Mouse (Mus musculus): ENCODE results near the gene Rhox4f. TPM values are rescaled to one million over a fixed set of nuclear protein-coding genes. Genes with fewer than 3 reads are reported as not detected.
"Not testable (repeated sequence)": the region's sequence is repeated elsewhere in the genome, so short reads cannot be mapped to it uniquely, and the experiment has no call there.

The Rhox4f gene
- polyA plus RNA-seq (2014; fragmentation: Nextera tagmentation; extraction: Ambion mirVana) = not detected in 2 replicates

DNA sequence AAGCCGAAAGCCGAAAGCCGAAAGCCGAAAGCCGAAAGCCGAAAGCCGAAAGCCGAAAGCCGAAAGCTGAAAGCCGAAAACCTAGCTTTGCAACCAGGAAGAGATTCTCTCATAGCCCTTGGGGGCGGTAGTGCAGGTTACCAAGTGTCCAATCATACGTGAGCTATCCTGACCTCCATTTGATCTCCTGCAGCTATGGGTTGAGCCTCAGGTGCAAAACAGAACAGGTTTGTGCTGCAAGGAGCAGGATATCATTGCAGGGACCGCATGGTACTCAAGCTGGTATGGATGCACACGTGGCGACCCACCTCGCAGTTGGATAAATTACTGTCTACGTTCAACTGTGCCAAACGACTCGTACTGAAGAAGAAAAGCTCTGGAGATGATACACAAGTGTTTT is at the start of gene Rhox4f:
TSS of gene Rhox4f (minus strand) at position 101 of the 400 bp plus-strand sequence.
- not testable (repeated sequence) for ATAC-seq (ENCODE audit: low read depth); H3K27ac ChIP-seq (ENCODE audit: low read depth, low read length); H3K9ac ChIP-seq (replicated peaks; ENCODE audit: low read depth, low read length); H3K4me3 ChIP-seq (ENCODE audit: low read depth, low read length); H3K4me2 ChIP-seq (ENCODE audit: low read depth, low read length); H3K9me3 ChIP-seq (ENCODE audit: control insufficient read depth, low read length); H3K27me3 ChIP-seq (ENCODE audit: control insufficient read depth, insufficient read depth, low read length); H3K36me3 ChIP-seq (ENCODE audit: control insufficient read depth, insufficient read depth, low read length); H3K4me1 ChIP-seq (ENCODE audit: control insufficient read depth, insufficient read depth, low read length)
- WGBS = 96% methylated on average over 16 of the region's 19 CpGs

DNA sequence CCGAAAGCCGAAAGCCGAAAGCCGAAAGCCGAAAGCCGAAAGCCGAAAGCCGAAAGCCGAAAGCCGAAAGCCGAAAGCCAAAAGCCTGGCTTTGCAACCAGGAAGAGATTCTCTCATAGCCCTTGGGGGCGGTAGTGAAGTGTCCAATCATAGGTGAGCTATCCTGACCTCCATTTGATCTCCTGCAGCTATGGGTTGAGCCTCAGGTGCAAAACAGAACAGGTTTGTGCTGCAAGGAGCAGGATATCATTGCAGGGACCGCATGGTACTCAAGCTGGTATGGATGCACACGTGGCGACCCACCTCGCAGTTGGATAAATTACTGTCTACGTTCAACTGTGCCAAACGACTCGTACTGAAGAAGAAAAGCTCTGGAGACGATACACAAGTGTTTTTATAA is 43.7 kb upstream of the Rhox4f start, which contains the start of gene Rhox4g:
TSS of gene Rhox4g (minus strand) at position 101 of the 400 bp plus-strand sequence.
- ATAC-seq (ENCODE audit: low read depth); H3K36me3 ChIP-seq (ENCODE audit: control insufficient read depth, insufficient read depth, low read length); H3K4me3 ChIP-seq (ENCODE audit: low read depth, low read length); H3K4me2 ChIP-seq (ENCODE audit: low read depth, low read length); H3K27me3 ChIP-seq (ENCODE audit: control insufficient read depth, insufficient read depth, low read length); H3K4me1 ChIP-seq (ENCODE audit: control insufficient read depth, insufficient read depth, low read length); H3K27ac ChIP-seq (ENCODE audit: low read depth, low read length); H3K9me3 ChIP-seq (ENCODE audit: control insufficient read depth, low read length); H3K9ac ChIP-seq (replicated peaks; ENCODE audit: low read depth, low read length): not testable (repeated sequence)
- WGBS = 95% methylated on average over 16 of the region's 20 CpGs

DNA sequence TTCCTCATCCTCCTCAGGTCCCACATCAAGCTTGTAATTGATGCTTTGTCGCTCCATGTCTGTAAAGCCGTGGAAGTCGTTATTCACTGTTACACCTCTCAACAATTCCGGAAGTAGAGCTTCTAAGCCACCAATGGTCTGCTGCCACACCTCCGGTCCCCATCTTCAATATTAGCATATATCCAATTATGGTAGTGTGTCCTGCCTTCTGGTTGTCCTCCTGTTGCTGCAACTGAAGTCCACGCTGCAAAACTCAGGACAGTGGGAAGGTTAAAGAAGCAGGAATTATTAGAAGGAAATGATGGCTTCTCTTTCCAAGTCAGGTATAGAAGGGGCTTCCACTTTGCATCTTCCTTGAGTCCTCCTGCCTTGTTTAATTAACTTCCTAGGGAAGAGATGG is 35.9 kb upstream of the Rhox4f start, which contains the start of gene Rhox2g:
TSS of gene Rhox2g (minus strand) at position 101 of the 400 bp plus-strand sequence.
- 91% methylated on average over 6 of the region's 6 CpGs for WGBS
- ATAC-seq (ENCODE audit: low read depth); H3K27ac ChIP-seq (ENCODE audit: low read depth, low read length); H3K27me3 ChIP-seq (ENCODE audit: control insufficient read depth, insufficient read depth, low read length); H3K4me1 ChIP-seq (ENCODE audit: control insufficient read depth, insufficient read depth, low read length); H3K36me3 ChIP-seq (ENCODE audit: control insufficient read depth, insufficient read depth, low read length); H3K9me3 ChIP-seq (ENCODE audit: control insufficient read depth, low read length); H3K9ac ChIP-seq (replicated peaks; ENCODE audit: low read depth, low read length); H3K4me2 ChIP-seq (ENCODE audit: low read depth, low read length); H3K4me3 ChIP-seq (ENCODE audit: low read depth, low read length): not testable (repeated sequence)

DNA sequence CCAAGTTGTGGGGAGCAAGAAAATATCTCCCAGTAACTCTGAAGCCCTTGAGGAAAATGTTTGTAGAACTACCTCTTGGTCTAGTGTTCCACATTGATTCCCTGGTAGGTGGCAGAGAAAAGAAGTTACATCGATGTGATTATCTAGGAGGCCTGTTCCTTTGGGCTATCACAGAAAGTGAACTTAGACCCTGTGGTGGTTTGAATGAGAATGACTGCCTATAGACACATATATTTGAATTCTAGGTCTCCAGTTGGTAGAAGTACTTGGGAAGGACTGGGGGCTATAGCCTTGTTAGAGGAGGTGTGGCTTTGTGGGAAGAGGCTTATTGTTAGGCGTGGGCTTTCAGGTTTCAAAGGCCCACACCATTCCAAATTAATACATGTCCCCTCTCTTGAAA is 21.0 kb upstream of the Rhox4f start, which contains the start of gene Rhox3g:
TSS of gene Rhox3g (minus strand) at position 101 of the 400 bp plus-strand sequence.
- not testable (repeated sequence) for H3K4me1 ChIP-seq (ENCODE audit: control insufficient read depth, insufficient read depth, low read length); ATAC-seq (ENCODE audit: low read depth); H3K9me3 ChIP-seq (ENCODE audit: control insufficient read depth, low read length)

DNA sequence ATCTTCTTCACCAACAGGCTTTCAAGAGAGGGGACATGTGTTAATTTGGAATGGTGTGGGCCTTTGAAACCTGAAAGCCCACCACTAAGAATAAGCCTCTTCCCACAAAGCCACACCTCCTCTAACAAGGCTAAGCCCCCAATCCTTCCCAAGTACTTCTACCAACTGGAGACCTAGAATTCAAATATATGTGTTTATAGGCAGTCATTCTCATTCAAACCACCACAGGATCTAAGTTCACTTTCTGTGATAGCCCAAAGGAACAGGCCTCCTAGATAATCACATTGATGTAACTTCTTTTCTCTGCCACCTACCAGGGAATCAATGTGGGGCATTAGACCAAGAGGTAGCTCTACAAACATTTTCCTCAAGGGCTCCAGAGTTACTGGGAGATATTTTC is 26.8 kb downstream of the Rhox4f start, which contains the start of gene Rhox3f:
TSS of gene Rhox3f (plus strand) at position 301 of the 400 bp plus-strand sequence.
- H3K27ac ChIP-seq (ENCODE audit: low read depth, low read length); H3K9ac ChIP-seq (replicated peaks; ENCODE audit: low read depth, low read length); H3K27me3 ChIP-seq (ENCODE audit: control insufficient read depth, insufficient read depth, low read length); H3K4me1 ChIP-seq (ENCODE audit: control insufficient read depth, insufficient read depth, low read length); H3K4me2 ChIP-seq (ENCODE audit: low read depth, low read length); H3K9me3 ChIP-seq (ENCODE audit: control insufficient read depth, low read length); H3K4me3 ChIP-seq (ENCODE audit: low read depth, low read length); ATAC-seq (ENCODE audit: low read depth); H3K36me3 ChIP-seq (ENCODE audit: control insufficient read depth, insufficient read depth, low read length): not testable (repeated sequence)

More for the DNA sequence above, 21.0 kb upstream of the Rhox4f start, which contains the start of gene Rhox3g:
- H3K4me2 ChIP-seq (ENCODE audit: low read depth, low read length); H3K9ac ChIP-seq (replicated peaks; ENCODE audit: low read depth, low read length); H3K4me3 ChIP-seq (ENCODE audit: low read depth, low read length); H3K27ac ChIP-seq (ENCODE audit: low read depth, low read length); H3K27me3 ChIP-seq (ENCODE audit: control insufficient read depth, insufficient read depth, low read length); H3K36me3 ChIP-seq (ENCODE audit: control insufficient read depth, insufficient read depth, low read length): not testable (repeated sequence)
- 90% methylated on average over 2 of the region's 2 CpGs for WGBS

DNA sequence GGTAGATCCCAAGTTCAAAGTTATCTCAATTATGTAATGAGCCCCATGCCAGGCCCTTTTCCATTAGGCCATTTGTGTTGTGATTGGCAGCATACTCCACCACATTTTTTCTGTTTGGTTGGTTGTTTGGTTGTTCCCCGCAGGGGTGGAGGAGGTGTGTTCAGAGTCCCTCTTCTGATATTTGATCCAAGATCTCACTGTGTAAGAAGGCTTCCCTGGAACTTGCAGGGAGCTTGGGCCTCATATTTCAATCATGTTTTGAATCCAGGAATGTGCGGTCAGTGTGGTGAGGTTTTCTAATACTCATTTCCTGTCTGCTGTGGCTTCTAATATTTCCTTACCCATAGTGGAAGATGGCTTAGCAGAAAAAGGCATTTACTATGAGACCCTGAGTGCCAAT is 34.9 kb downstream of the Rhox4f start:
- H3K4me1 ChIP-seq (ENCODE audit: control insufficient read depth, insufficient read depth, low read length); H3K27me3 ChIP-seq (ENCODE audit: control insufficient read depth, insufficient read depth, low read length); H3K27ac ChIP-seq (ENCODE audit: low read depth, low read length); H3K9me3 ChIP-seq (ENCODE audit: control insufficient read depth, low read length); ATAC-seq (ENCODE audit: low read depth); H3K9ac ChIP-seq (replicated peaks; ENCODE audit: low read depth, low read length); H3K4me2 ChIP-seq (ENCODE audit: low read depth, low read length); H3K4me3 ChIP-seq (ENCODE audit: low read depth, low read length); H3K36me3 ChIP-seq (ENCODE audit: control insufficient read depth, insufficient read depth, low read length): not testable (repeated sequence)
- WGBS = 84% methylated on average over 2 of the region's 2 CpGs

DNA sequence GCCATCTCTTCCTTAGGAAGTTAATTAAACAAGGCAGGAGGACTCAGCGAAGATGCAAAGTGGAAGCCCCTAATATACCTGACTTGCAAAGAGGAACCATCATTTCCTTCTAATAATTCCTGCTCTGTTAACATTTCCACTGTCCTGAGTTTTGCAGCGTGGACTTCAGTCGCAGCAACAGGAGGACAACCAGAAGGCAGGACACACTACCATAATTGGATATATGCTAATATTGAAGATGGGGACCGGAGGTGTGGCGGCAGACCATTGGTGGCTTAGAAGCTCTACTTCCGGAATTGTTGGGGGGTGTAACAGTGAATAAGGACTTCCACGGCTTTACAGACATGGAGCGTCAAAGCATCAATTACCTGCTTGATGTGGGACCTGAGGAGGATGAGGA is 36.4 kb downstream of the Rhox4f start, which contains the start of gene Rhox2f:
TSS of gene Rhox2f (plus strand) at position 301 of the 400 bp plus-strand sequence.
- H3K9ac ChIP-seq (replicated peaks; ENCODE audit: low read depth, low read length); H3K27me3 ChIP-seq (ENCODE audit: control insufficient read depth, insufficient read depth, low read length); ATAC-seq (ENCODE audit: low read depth); H3K36me3 ChIP-seq (ENCODE audit: control insufficient read depth, insufficient read depth, low read length); H3K9me3 ChIP-seq (ENCODE audit: control insufficient read depth, low read length); H3K27ac ChIP-seq (ENCODE audit: low read depth, low read length); H3K4me3 ChIP-seq (ENCODE audit: low read depth, low read length); H3K4me1 ChIP-seq (ENCODE audit: control insufficient read depth, insufficient read depth, low read length); H3K4me2 ChIP-seq (ENCODE audit: low read depth, low read length): not testable (repeated sequence)
- WGBS = 93% methylated on average over 5 of the region's 8 CpGs

DNA sequence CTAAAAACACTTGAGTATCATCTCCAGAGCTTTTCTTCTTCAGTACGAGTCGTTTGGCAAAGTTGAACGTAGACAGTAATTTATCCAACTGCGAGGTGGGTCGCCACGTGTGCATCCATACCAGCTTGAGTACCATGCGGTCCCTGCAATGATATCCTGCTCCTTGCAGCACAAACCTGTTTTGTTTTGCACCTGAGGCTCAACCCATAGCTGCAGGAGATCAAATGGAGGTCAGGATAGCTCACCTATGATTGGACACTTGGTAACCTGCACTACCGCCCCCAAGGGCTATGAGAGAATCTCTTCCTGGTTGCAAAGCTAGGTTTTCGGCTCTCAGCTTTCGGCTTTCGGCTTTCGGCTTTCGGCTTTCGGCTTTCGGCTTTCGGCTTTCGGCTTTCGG is 50.4 kb downstream of the Rhox4f start, which contains the start of gene Rhox4e:
TSS of gene Rhox4e (plus strand) at position 301 of the 400 bp plus-strand sequence.
- not testable (repeated sequence) for H3K27ac ChIP-seq (ENCODE audit: low read depth, low read length); H3K9me3 ChIP-seq (ENCODE audit: control insufficient read depth, low read length); ATAC-seq (ENCODE audit: low read depth); H3K4me3 ChIP-seq (ENCODE audit: low read depth, low read length); H3K9ac ChIP-seq (replicated peaks; ENCODE audit: low read depth, low read length); H3K4me2 ChIP-seq (ENCODE audit: low read depth, low read length); H3K27me3 ChIP-seq (ENCODE audit: control insufficient read depth, insufficient read depth, low read length); H3K4me1 ChIP-seq (ENCODE audit: control insufficient read depth, insufficient read depth, low read length); H3K36me3 ChIP-seq (ENCODE audit: control insufficient read depth, insufficient read depth, low read length)
- WGBS = 99% methylated on average over 10 of the region's 18 CpGs

Data from neural tube, embryonic 14.5 days (tissue).